Mouse (Mus musculus): Measurements from ENCODE around the gene 2310034G01Rik. TPM values are rescaled to one million over a fixed set of nuclear protein-coding genes. Genes with fewer than 3 reads are reported as not detected.

The 2310034G01Rik gene
- total RNA-seq, 2 experiments from 2014 or later, result 0.79 to 0.98 TPM

GRCm38 (mm10) chr19:46302551-46302950 is 47.6 kb downstream of the 2310034G01Rik start:
- DNase-seq (ENCODE audit: low spot score in 2 of 2), result no peak

GRCm38 (mm10) chr19:46300294-46301045 is 49.6 kb downstream of the 2310034G01Rik start:
- DNase-seq (ENCODE audit: low spot score in 2 of 2), result no peak

Small RNAs within 50 kb of the gene (microRNA-seq; reads per million reads assigned to microRNA genes)
- gene Mir146b, result 2.2 to 5.1 reads per million in 2 experiments

Other genes starting within 250 kb of the 2310034G01Rik start
- not detected for gene Elovl3, start 218.4 kb downstream of the 2310034G01Rik start, total RNA-seq (2021)
- gene Pitx3, start 202.0 kb downstream of the 2310034G01Rik start, total RNA-seq (2021), result not detected
- gene Gbf1, start 197.8 kb downstream of the 2310034G01Rik start, total RNA-seq (2021), result 10 to 100 TPM; 84.6 to 86.4 TPM
- 1 to 10 TPM; 1.9 to 2.1 TPM for gene Nfkb2, start 46.0 kb downstream of the 2310034G01Rik start, total RNA-seq (2021)
- 100 to 1,000 TPM; 612 to 681 TPM for gene Psd, start 23.1 kb downstream of the 2310034G01Rik start, total RNA-seq (2021)
- 10 to 100 TPM; 30.0 to 31.1 TPM for gene Fbxl15, start 22.1 kb downstream of the 2310034G01Rik start, total RNA-seq (2021)
- gene Cuedc2, start 11.6 kb downstream of the 2310034G01Rik start, total RNA-seq (2021), result 100 to 1,000 TPM; 199 to 202 TPM
- gene Mfsd13a, start 9.2 kb downstream of the 2310034G01Rik start, total RNA-seq (2021), result 10 to 100 TPM; 22.7 to 26.4 TPM
- 100 to 1,000 TPM; 196 to 198 TPM for gene Actr1a, start 45.4 kb upstream of the 2310034G01Rik start, total RNA-seq (2021)
- 10 to 100 TPM; 18.4 to 18.6 TPM for gene Sufu, start 46.6 kb upstream of the 2310034G01Rik start, total RNA-seq (2021)
- gene Trim8, start 151.4 kb upstream of the 2310034G01Rik start, total RNA-seq (2021), result 100 to 1,000 TPM; 119 to 120 TPM
- gene Arl3, start 222.9 kb upstream of the 2310034G01Rik start, total RNA-seq (2021), result 100 to 1,000 TPM; 122 to 128 TPM
- gene Sfxn2, start 223.1 kb upstream of the 2310034G01Rik start, total RNA-seq (2021), result 1 to 10 TPM; 3.5 to 5.6 TPM
- gene Wbp1l, start 248.8 kb upstream of the 2310034G01Rik start, total RNA-seq (2021), result 10 to 100 TPM; 34.9 to 37.9 TPM